Mouse (Mus musculus): ENCODE data around the gene Wbp2. TPM values are rescaled to one million over a fixed set of nuclear protein-coding genes. Genes with fewer than 3 reads are reported as not detected.

Gene Wbp2
- polyA plus RNA-seq (2017; shearing (Covaris generic)): 312 TPM

DNA sequence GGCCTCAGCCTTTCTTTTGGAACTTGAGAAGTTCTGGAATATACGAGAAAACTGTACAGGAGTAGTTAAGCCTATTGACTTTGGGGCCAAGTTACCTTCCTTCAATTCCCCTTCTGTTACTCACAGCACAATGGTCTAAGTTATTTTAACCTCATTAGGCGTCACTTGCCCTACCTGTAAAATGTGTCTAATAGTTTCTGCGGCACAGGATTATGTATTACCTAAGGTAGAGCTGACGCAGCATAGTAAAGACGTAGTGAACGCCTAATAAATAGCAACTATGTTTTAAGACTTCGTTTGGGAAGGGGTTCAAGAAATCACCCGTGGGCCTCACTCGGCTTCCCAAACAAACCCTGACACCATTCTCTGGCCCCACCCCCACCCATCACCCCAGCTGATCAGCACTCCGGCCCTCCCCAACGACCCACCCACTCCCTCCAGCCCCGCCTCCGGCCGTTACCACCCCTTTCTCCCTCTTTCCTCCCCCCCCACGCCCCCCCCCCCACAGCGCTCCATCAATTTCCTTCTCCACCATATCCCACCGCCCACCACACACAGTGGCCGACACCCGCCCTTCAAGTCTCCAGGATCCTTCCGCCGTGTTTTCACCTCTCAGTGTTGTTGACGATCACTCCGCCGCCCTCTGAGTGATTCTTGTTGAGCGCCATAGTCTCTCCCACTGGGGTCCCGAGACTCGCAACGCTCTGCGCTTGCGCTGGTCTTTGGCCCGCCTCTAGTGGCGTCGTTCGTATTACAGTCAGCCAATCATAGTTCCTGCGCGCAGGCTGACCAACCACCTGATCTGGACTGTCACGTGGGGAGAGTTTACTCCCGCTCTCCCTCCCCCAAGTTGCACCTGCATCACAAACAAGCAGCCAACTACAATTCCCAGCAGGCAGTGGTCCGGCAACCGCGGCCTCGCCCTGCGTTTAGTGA lies at the start of gene Wbp2:
Gene Wbp2 (minus strand): TSS at position 738 of the 936 bp plus-strand sequence.

DNA sequence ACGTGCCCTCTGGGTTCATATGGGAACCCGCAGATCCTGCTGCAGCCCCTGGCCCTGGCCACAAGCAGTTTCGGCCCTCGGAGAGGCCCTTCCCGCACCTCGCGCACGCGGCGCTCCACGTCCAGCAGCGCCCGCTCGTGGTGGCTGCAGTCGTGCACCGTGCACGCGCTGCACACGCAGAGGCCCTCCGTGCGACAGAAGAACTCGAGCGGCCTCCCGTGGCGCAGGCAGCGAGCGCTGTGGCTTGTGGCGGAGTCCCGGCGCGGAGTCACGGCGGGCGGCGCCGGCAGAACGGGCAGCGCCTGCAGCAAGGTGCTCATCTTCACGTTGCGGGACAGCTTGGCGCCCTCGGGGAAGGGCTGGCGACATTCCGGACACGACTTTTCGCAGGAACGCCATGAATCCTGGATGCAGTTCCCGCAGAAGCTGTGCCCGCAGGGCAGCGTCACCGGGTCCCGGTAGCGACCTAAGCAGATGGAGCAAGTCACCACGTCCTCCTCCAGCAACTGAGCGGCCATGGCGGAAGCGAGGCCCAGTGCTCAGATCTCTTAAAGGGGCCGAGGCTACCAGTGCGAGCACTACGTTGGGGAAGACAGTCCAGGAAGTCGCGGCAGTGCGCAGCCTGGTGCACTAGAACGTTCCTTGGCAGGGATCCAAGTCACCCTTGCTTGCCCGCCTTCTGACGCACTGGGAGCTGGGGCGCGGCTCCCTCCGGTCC lies 43.9 kb upstream of the Wbp2 start, which contains the start of gene Trim65:
Gene Trim65 (minus strand): TSS at position 641 of the 718 bp plus-strand sequence.

DNA sequence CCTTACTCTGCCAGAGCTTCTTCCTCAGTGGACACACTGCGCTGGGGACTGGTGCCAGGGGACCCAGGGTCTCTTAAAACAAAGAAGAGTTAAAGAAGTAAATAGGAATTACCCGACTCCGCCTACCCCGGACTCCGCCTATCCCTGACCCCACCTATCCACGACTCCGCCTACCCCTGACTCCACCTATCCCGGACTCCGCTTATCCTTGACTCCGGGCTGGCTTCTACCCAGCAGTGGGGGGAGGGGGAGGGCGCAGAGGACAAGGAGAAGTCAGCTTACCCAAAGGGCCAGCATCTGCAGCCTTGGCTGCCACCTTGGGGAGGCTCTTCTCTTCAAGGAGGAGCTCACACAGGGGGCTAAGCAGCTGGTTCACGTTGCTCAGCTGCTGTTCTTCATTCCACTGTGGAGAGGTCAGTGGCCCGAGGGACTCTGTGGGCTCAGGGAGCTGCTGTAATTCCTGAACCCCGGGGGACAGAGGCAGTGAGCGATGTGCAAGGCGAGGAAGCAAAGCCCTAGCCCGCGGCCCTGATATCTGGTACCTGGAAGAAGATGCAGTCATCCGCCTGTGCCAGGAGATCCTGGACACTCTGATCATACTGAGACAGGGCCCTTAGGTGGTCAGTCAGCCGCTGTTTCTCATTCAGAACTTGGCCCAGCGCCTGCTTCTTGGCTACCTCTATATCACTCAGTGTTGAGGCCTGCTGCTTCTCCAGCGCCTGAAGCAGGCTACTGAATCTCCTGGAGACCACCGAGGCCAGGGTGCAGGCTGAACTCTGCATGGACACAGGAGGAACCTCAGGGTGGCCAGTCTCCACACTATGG lies 40.6 kb upstream of the Wbp2 start, which contains the start of gene Trim47:
Gene Trim47 (minus strand): TSS at position 55 of the 825 bp plus-strand sequence.

DNA sequence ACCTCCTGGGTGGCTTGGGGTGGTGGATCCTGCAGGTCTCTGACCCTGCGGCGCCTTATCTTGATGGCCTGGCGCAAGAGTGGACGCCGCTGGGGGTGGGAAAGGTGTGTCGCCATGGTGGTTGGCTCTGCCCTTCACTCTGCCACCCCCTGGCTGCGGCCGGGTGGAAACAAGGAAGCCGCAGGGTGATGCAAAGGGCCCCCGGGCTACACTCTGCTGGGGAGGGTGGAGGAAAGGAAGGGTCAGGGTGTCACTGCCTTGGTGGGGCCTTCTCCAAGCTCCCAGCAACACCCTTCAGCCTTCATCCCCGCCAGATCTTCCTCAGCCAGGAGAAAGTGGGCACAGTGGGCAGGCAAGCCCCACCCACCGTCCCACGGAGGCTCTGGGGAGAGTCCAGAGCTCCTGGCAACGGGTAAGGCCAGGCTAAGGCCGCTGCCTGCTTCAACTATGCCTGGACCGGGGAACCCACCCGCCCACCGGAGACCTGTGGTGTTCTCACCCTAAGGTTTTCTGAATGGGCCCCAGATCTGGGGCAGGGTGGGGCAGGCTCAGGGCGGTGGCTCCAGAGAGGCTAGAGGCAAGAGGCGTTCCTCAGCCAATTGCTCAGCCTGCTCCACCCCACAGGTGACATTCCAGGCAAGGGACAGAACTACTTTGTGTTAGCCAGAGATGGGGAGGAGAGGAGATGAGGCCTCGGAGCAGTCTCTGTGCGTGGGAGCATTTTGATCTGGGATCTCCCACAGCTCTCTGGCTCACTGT lies 9.2 kb downstream of the Wbp2 start, which contains the start of gene Unc13d:
Gene Unc13d (minus strand): TSS at position 516 of the 759 bp plus-strand sequence.

DNA sequence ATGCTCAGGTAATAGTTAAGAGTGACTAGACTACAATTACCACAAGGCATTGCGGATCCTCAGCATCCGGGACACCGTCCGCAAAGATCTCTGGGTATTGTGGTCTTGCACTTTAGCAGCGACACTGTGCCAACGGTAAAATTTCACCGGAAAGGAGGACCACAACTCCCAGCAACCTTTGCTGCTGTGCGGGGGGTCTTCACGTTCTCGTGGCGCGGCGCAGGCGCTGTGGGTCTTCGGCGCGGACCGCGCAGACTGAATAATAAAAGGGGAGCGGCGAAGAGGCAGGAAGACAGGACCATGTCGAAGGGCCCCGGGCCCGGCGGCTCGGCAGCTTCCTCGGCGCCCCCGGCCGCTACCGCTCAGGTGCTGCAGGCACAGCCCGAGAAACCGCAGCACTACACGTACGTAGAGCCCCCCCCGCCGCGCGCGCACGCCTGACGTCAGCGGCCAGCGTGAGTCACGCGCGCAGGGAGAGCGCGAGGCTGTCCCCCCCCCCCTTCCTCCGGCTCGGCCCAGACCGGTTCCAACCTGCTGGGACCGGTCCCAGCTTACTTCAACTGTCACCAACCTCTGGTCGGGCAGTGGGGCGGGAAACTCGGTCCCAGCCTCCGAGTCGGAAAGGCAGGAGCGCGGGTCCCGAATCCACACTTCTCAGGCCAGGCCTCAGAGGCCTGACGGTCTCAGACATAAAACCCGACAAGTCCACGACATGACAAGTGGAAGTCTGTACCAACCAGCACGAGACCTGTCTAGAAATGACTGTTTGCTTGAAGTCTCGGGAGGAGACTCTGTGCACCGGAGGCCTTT lies 56.5 kb downstream of the Wbp2 start, which contains the start of gene Unk:
Gene Unk (plus strand): TSS at position 235 of the 810 bp plus-strand sequence.

Other genes with a start within 250 kb of the Wbp2 start
- gene Myo15b, start 228.6 kb downstream of the Wbp2 start, polyA plus RNA-seq (2017; shearing (Covaris generic)): 0.07 TPM
- gene Smim5, start 187.0 kb downstream of the Wbp2 start, polyA plus RNA-seq (2017; shearing (Covaris generic)): 0.60 TPM
- gene Smim6, start 175.0 kb downstream of the Wbp2 start, polyA plus RNA-seq (2017; shearing (Covaris generic)): 0.52 TPM
- 30.1 TPM for gene Sap30bp, start 153.7 kb downstream of the Wbp2 start, polyA plus RNA-seq (2017; shearing (Covaris generic))
- 9.4 TPM for gene Recql5, start 153.5 kb downstream of the Wbp2 start, polyA plus RNA-seq (2017; shearing (Covaris generic))
- not detected for gene Itgb4, start 112.3 kb downstream of the Wbp2 start, polyA plus RNA-seq (2017; shearing (Covaris generic))
- gene Galk1, start 74.3 kb downstream of the Wbp2 start, polyA plus RNA-seq (2017; shearing (Covaris generic)): 16.1 TPM
- gene H3f3b, start 59.0 kb downstream of the Wbp2 start, polyA plus RNA-seq (2017; shearing (Covaris generic)): 2,052 TPM
- gene Unk, start 56.7 kb downstream of the Wbp2 start, polyA plus RNA-seq (2017; shearing (Covaris generic)): 35.8 TPM
- 80.3 TPM for gene Unc13d, start 9.0 kb downstream of the Wbp2 start, polyA plus RNA-seq (2017; shearing (Covaris generic))
- 0.50 TPM for gene Trim47, start 40.2 kb upstream of the Wbp2 start, polyA plus RNA-seq (2017; shearing (Covaris generic))
- 12.1 TPM for gene Trim65, start 44.1 kb upstream of the Wbp2 start, polyA plus RNA-seq (2017; shearing (Covaris generic))
- gene Mrpl38, start 51.9 kb upstream of the Wbp2 start, polyA plus RNA-seq (2017; shearing (Covaris generic)): 73.9 TPM
- gene Fbf1, start 81.2 kb upstream of the Wbp2 start, polyA plus RNA-seq (2017; shearing (Covaris generic)): 6.1 TPM
- gene Ten1, start 111.9 kb upstream of the Wbp2 start, polyA plus RNA-seq (2017; shearing (Covaris generic)): 27.9 TPM
- gene Acox1, start 112.0 kb upstream of the Wbp2 start, polyA plus RNA-seq (2017; shearing (Covaris generic)): 20.6 TPM
- gene Evpl, start 151.1 kb upstream of the Wbp2 start, polyA plus RNA-seq (2017; shearing (Covaris generic)): 0.10 TPM
- gene Srp68, start 187.2 kb upstream of the Wbp2 start, polyA plus RNA-seq (2017; shearing (Covaris generic)): 60.8 TPM
- not detected for gene Galr2, start 193.9 kb upstream of the Wbp2 start, polyA plus RNA-seq (2017; shearing (Covaris generic))
- gene Exoc7, start 220.2 kb upstream of the Wbp2 start, polyA plus RNA-seq (2017; shearing (Covaris generic)): 46.4 TPM
- 0.24 TPM for gene Foxj1, start 248.4 kb upstream of the Wbp2 start, polyA plus RNA-seq (2017; shearing (Covaris generic))

Measured in effector memory CD4-positive, alpha-beta T cell, adult 5 months (primary cell).